Mouse (Mus musculus): ENCODE data around the gene Mad2l1bp. TPM values are rescaled to one million over a fixed set of nuclear protein-coding genes. Genes with fewer than 3 reads are reported as not detected.

Mad2l1bp gene
- 21.9 and 23.4 TPM in 2 replicates for polyA plus RNA-seq (2012; rRNA removed)

DNA sequence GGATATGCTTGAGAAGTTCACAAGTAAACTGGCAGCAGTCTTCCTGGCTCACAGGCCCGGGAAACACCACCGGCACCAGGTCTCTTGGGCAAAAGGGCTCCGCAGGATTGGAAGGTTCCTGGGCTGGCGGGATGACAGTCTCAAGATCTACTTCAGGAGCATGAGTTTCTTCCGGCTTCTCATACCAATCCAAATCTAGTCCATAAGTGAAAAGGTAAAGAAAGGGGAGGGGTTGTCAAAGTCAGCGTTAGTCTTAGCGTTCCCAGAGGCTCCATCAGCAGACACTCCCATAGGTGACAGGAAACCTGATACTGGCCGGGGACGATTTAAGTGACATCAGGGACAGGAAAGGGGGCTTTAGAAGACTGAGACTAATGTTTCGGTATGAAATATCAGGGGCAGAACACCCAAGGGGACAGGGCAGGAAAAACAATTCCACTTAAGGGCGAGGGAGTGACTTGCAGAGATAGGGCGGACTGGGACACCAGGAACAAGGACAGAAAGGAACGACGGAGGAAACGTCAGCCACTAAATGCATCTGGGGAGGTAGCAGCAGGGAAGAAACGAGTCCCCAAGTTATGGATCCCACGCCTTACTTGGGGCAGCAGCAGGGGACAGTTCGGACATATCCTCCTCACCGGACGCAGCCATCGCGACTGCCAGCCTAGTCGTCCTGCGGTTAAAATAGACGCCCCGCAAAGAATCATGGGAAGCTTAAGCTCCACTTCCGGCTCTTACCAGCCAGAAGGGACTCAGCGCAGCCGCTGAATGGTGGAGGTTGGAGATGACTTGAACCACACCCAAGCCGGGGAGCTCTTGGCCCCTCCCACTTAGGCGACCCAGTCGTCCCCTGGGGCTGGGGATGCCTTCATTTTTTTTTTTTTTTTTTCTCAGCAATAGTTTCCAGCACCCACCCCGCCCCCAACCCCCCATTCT, at the start of gene Mad2l1bp:
Mad2l1bp (minus strand) TSS at position 707 of the 936 bp plus-strand sequence.

DNA sequence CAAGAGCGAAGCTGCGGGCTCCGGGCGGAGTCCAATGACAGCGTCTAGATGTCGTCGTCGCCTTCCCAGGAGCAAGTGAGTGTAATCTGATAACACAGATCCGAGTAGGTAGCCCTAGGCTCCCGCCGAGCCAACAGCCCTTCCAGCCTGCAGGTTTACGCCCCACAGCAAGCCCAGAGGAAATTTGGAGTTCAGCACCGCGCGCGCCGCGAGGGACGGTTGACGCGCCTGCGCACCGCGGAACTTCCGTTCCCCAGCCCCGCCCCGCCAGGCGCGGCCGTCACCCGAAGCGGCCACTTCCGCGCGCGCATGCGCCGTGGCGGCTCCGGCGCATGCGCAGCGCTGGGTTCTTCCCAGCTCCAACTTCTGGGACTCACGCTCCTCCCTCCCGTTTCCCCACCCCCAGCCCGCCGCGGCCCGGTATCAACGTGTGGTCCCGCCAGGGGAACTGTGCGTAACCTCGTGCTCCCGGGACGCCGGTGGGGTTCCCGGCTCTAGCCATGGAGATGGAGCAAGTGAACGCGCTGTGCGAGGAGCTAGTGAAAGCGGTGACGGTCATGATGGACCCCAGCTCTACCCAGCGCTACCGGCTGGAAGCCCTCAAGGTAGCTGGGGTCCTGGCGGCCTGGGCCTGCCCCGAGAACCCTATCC, 49.2 kb upstream of the Mad2l1bp start, which contains the start of the genes Polh and Xpo5:
Polh (minus strand) TSS at position 225 of the 651 bp plus-strand sequence.
Xpo5 (plus strand) TSS at position 362 of the 651 bp plus-strand sequence.

DNA sequence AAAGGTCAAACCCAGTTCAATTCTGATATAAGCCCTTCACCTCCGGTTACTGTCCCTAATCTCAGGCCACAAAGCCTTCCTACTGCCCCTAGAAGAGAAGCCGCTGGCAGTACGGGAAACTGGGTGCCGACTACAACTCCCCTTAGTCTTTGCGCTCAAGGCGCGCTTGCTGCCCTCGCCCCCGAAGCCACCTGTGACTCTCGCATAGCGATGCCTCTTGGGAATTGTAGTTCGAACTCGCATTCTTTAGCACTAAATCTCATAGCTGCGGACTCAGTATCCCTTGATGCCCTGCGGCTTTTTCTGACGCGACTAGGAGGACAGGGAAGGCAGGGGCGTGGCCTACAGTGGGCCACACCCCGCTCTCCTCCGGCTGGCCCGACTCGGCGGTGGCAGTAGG, 7.3 kb upstream of the Mad2l1bp start, which contains the start of gene Gtpbp2:
Gtpbp2 (plus strand) TSS at position 347 of the 400 bp plus-strand sequence.

DNA sequence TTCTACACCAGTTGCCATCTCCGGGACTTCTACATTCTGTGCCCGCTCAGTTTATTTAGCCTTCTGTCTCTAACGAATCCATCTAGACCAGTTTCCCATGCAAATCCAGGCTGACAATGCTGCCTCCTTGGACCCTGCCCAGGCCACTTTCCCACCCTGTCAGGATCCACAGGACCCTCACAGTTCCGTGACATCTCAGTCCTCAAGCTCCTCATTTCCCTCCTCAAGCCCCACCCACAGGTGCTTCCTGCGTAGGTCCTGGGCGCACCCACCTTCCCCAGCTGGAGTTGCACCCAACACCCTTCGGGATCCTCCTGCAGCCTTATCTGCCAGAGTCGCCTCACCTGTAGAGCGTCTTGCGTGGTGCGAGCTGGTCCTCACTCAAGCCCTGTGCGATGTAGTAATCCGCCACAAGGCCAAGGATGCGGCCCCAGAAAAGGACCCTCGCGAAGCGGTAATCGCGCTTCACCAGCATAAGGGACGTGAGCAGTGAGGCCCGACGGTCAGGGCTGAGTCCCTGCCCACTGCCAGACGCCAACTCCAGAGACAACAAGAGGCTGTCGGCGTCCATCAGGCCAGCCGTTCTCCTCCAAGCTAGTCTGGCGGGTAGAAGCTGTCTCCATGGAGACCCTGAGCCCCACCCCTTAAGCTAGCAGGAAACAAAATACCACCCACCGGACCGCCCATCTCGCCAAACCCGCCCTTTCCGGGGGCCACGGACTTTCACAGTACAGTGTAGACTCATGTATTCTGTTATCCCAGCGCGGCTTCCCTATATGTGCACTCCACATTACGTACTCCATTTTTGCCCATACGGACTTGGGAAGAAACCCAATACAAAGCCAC, 9.6 kb downstream of the Mad2l1bp start, which contains the start of gene Rsph9:
Rsph9 (minus strand) TSS at position 639 of the 846 bp plus-strand sequence.

DNA sequence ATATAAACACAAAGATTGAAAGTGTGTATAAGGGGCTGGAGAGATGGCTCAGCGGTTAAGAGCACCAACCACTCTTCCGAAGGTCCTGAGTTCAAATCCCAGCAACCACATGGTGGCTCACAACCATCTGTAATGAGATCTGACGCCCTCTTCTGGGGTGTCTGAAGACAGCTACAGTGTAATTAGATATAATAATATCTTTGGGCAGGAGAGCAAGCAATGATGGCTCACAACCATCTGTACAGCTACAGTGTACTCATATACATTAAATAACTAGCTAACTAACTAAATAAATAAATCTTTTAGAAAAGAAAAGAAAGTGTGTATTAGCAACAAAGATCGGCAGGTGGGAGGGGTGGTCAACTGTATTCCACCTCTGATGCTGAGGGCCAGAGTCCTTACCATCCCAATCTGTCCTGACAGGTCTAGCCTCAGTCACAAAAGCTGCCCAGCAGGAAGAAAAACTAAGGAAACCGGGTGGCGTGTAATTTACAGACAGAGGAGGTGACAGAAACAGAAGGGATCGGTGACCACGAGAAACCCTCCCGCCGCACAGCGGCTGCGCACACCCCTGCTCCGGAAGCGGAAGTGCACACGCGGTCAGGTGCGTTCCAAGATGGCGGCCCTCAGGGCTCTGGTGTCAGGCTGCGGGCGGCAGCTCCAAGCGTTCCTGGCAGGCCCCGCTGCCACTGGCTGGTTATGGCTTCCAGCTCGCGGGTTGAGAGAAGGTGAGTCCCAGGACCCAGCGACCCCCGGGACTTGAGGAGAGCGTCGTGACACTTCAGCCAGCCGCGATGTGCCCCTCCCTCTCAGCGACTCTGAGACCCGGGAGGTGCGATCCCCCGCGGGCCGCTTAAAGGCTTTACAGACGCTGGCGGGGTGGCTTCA, 42.7 kb downstream of the Mad2l1bp start, which contains the start of gene Mrps18a:
Mrps18a (plus strand) TSS at position 585 of the 888 bp plus-strand sequence.

Other genes with a start within 250 kb of the Mad2l1bp start
- gene Vegfa, start 121.2 kb downstream of the Mad2l1bp start, polyA plus RNA-seq (2012; rRNA removed) = 163 and 165 TPM in 2 replicates
- 78.3 and 78.9 TPM in 2 replicates for gene Mrps18a, start 42.6 kb downstream of the Mad2l1bp start, polyA plus RNA-seq (2012; rRNA removed)
- gene Rsph9, start 9.3 kb downstream of the Mad2l1bp start, polyA plus RNA-seq (2012; rRNA removed) = 9.8 and 12.0 TPM in 2 replicates
- 146 and 153 TPM in 2 replicates for gene Gtpbp2, start 7.5 kb upstream of the Mad2l1bp start, polyA plus RNA-seq (2012; rRNA removed)
- gene Polh, start 49.1 kb upstream of the Mad2l1bp start, polyA plus RNA-seq (2012; rRNA removed) = 11.8 and 14.7 TPM in 2 replicates
- gene Xpo5, start 49.2 kb upstream of the Mad2l1bp start, polyA plus RNA-seq (2012; rRNA removed) = 52.9 and 58.6 TPM in 2 replicates
- 143 and 173 TPM in 2 replicates for gene Polr1c, start 94.5 kb upstream of the Mad2l1bp start, polyA plus RNA-seq (2012; rRNA removed)
- 48.2 and 51.2 TPM in 2 replicates for gene Yipf3, start 94.5 kb upstream of the Mad2l1bp start, polyA plus RNA-seq (2012; rRNA removed)
- 3.9 and 4.7 TPM in 2 replicates for gene Lrrc73, start 100.0 kb upstream of the Mad2l1bp start, polyA plus RNA-seq (2012; rRNA removed)
- 102 and 112 TPM in 2 replicates for gene Tjap1, start 129.5 kb upstream of the Mad2l1bp start, polyA plus RNA-seq (2012; rRNA removed)
- 4.0 and 4.5 TPM in 2 replicates for gene Dlk2, start 143.9 kb upstream of the Mad2l1bp start, polyA plus RNA-seq (2012; rRNA removed)
- 10.2 and 11.6 TPM in 2 replicates for gene Abcc10, start 174.8 kb upstream of the Mad2l1bp start, polyA plus RNA-seq (2012; rRNA removed)
- 25.5 and 40.6 TPM in 2 replicates for gene Zfp318, start 230.2 kb upstream of the Mad2l1bp start, polyA plus RNA-seq (2012; rRNA removed)

Measured in central nervous system, embryonic 11.5 days (tissue).